13 mouse cellular contexts compared by ENCODE assay signal in the genomic region with DNA sequence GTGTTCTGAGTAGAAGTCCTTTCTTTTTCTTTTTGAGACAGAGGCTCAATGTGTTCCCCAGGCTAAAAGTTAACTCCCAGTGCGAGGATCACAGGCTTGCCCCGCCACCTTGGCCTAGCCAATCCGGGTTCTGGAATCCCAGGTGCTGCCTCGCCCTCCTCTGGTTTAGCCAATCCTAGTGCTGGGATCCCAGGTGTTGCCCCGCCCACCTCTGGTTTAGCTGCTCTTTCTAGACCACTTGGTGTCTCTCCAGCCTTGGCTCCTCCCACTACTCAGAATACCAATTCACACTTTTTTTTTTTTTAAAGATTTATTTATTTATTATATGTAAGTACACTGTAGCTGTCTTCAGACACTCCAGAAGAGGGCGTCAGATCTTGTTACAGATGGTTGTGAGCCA. TPM values are rescaled to one million over a fixed set of nuclear protein-coding genes. Genes with fewer than 3 reads are reported as not detected.
A peak's percentile ranks its signal among the peaks of the same experiment; 100 is the strongest.
DNase-seq lines count a peak whose midpoint lies in the region; ATAC-seq lines count a peak whose summit lies in the region.
"Had no signal": no experiment of that assay in that cellular context is flagged by ENCODE, and none has a peak within 500 bp of the region (broad histone marks: within the 10 kb centered on the region; RNA-seq: fewer than 3 reads in every experiment).

No protein-coding gene starts in this region.

- H3K9me3 ChIP-seq in neural tube, embryonic 11.5 days (ENCODE audit: control insufficient read depth, low read length), result no peaks in the 10 kb centered on the region
- H3K9me3 ChIP-seq in midbrain, embryonic 10.5 days (replicated peaks), result no peaks in the 10 kb centered on the region

- whole genome bisulfite sequencing in neural tube, embryonic 11.5 days, result 39% methylated on average over 5 of the region's 6 CpGs
- 54% methylated on average over 6 of the region's 6 CpGs for WGBS in midbrain, embryonic 10.5 days

- H3K27me3 ChIP-seq in neural tube, embryonic 11.5 days (ENCODE audit: control insufficient read depth, insufficient read depth, low read length), result peaks cover 20% of the 10 kb centered on the region
- peaks cover 61% of the 10 kb centered on the region for H3K27me3 ChIP-seq in midbrain, embryonic 10.5 days (ENCODE audit: low read depth, poor library complexity, severe bottlenecking)

- no peaks in the 10 kb centered on the region for H3K36me3 ChIP-seq in neural tube, embryonic 11.5 days (ENCODE audit: control insufficient read depth, insufficient read depth, low read length)
- no peaks in the 10 kb centered on the region for H3K36me3 ChIP-seq in midbrain, embryonic 10.5 days

- no peak overlapping the region for H3K4me2 ChIP-seq in neural tube, embryonic 11.5 days (ENCODE audit: low read depth)

- no peak for ATAC-seq in neural tube, embryonic 11.5 days (ENCODE audit: insufficient read depth, low FRiP score, low TSS enrichment)

- no peak overlapping the region for H3K9ac ChIP-seq in neural tube, embryonic 11.5 days (ENCODE audit: low read length)

- peak; percentile 57 for DNase-seq in embryo, embryonic 10 days (ENCODE audit: low spot score)
- no peak for DNase-seq in embryo, embryonic 9.5 days (ENCODE audit: extremely low spot score)
- peak; percentile 29 for DNase-seq in neural tube, embryonic 11.5 days (ENCODE audit: low spot score)
- no peak for DNase-seq in neural tube, embryonic 10.5 days (ENCODE audit: extremely low spot score, low spot score)
- peak; percentile 44 for DNase-seq in midbrain, embryonic 10.5 days (ENCODE audit: low spot score)
- peak; percentile 76 for DNase-seq in testis, postnatal 14 days (ENCODE audit: low spot score)
- no peak for DNase-seq in frontal cortex, postnatal 36 days (ENCODE audit: low spot score in 2 of 2)
- no peak for DNase-seq in left cerebral cortex, postnatal 14 days (ENCODE audit: low spot score in 2 of 2)
- DNase-seq: adrenal gland, postnatal 14 days; cerebellum, adult 11-12 months; layer of hippocampus, postnatal 36 days; right cerebral cortex, adult 18-20 months; thymus, adult 18-20 months had no signal

- H3K27ac ChIP-seq in neural tube, embryonic 11.5 days (ENCODE audit: low read depth, low read length), result no peak overlapping the region
- H3K27ac ChIP-seq in midbrain, embryonic 10.5 days (replicated peaks), result peak overlapping the region; percentile 38

- intact Hi-C loops in left cerebral cortex, postnatal 14 days (cut with DNase I), result no loop called here

- peaks cover 4% of the 10 kb centered on the region; the same call in 1 of the 2 replicates for H3K4me1 ChIP-seq in neural tube, embryonic 11.5 days (ENCODE audit: control insufficient read depth, insufficient read depth, low read length)
- H3K4me1 ChIP-seq in midbrain, embryonic 10.5 days, result peaks cover 29% of the 10 kb centered on the region

- H3K4me3 ChIP-seq in neural tube, embryonic 11.5 days (ENCODE audit: low read depth, low read length), result no peak overlapping the region
- peak overlapping the region; percentile 35 for H3K4me3 ChIP-seq in midbrain, embryonic 10.5 days

RNA-seq across cellular contexts. Expression of a gene that starts 4.1 kb away (rescaled TPM):
- polyA plus RNA-seq in neural tube, embryonic 11.5 days (2014; fragmentation: Nextera tagmentation; extraction: Ambion mirVana), result 3.6 and 3.8 TPM in 2 replicates
- 6.9 and 7.6 TPM in 2 replicates for polyA plus RNA-seq in midbrain, embryonic 10.5 days (2016; fragmentation: Nextera tagmentation; extraction: Ambion mirVana)
- total RNA-seq in left cerebral cortex, postnatal 14 days (2021), result 1 to 10 TPM; 3.9 to 5.2 TPM

Comparison
In these comparisons a context has a peak if more than half of its experiments do, and no peak if none do; other contexts are left out.
1. DNase-seq: peak in embryo, embryonic 10 days (single experiment), neural tube, embryonic 11.5 days (single experiment), midbrain, embryonic 10.5 days (single experiment) and testis, postnatal 14 days (single experiment); none in embryo, embryonic 9.5 days (single experiment), neural tube, embryonic 10.5 days (single experiment), frontal cortex, postnatal 36 days (0 of 2) and left cerebral cortex, postnatal 14 days (0 of 2).